Mouse (Mus musculus) forebrain, embryonic 16.5 days (tissue): ENCODE data around the gene Tgfb3. TPM values are rescaled to one million over a fixed set of nuclear protein-coding genes. Genes with fewer than 3 reads are reported as not detected.
A peak's percentile ranks its signal among the peaks of the same experiment; 100 is the strongest.

Source experiments
- ATAC-seq: fragments of 200-750 bp; cut with Nextera tagmentation; 2 replicates; pipeline ENCODE4 v1.8.0; 2017; ENCODE audit warnings: mild to moderate bottlenecking, moderate library complexity
- H3K27ac ChIP-seq: fragments of 300-500 bp; sonication (generic); 2 replicates; pipeline ENCODE4 v1.5.1; 2014; ENCODE audit warnings: low read length, control low read depth
- H3K27me3 ChIP-seq: fragments of 300-500 bp; sonication (generic); replicated peaks from 2 replicates; pipeline ENCODE4 v1.6.1; 2014; ENCODE audit warnings: low read length; ENCODE audit not compliant: control insufficient read depth, insufficient read depth
- H3K36me3 ChIP-seq: fragments of 300-500 bp; sonication (generic); 2 replicates; pipeline ENCODE4 v1.6.1; 2014; ENCODE audit not compliant: control insufficient read depth, insufficient read depth
- H3K4me1 ChIP-seq: fragments of 300-500 bp; sonication (generic); replicated peaks from 2 replicates; pipeline ENCODE4 v1.6.1; 2014; ENCODE audit warnings: low read length; ENCODE audit not compliant: control insufficient read depth, insufficient read depth
- H3K4me2 ChIP-seq: fragments of 300-500 bp; sonication (generic); 2 replicates; pipeline ENCODE4 v1.6.1; 2014; ENCODE audit warnings: mild to moderate bottlenecking, low read length, control low read depth
- H3K4me3 ChIP-seq: fragments of 300-500 bp; sonication (generic); replicated peaks from 2 replicates; pipeline ENCODE4 v1.5.1; 2014; ENCODE audit warnings: mild to moderate bottlenecking, low read length, control low read depth
- H3K9ac ChIP-seq: fragments of 300-500 bp; sonication (generic); replicated peaks from 2 replicates; pipeline ENCODE4 v1.6.1; 2014; ENCODE audit warnings: low read depth, low read length, control low read depth
- H3K9me3 ChIP-seq: fragments of 300-500 bp; sonication (generic); 2 replicates; pipeline ENCODE4 v1.6.1; 2016; ENCODE audit warnings: low read length; ENCODE audit not compliant: control insufficient read depth
- WGBS: fragments of 180-500 bp; shearing (Covaris S2); extraction: QIAGEN DNeasy Blood & Tissue Kit; methylation state at CpG from one replicate; pipeline ENCODE4 v1.1.7; 2014; 5-methylcytosine and 5-hydroxymethylcytosine counted together
- polyA plus RNA-seq: library from polyadenylated mRNA; unstranded; fragments of >200 nt; fragmentation: Nextera tagmentation; extraction: Ambion mirVana; gene quantifications from 2 replicates; pipeline ENCODE4 v1.2.1, GENCODE M21; 2015

The Tgfb3 gene
- polyA plus RNA-seq, 1 experiment from 2014 or later = 7.2 TPM

GRCm38 (mm10) chr12:86075358-86075757, 3.5 kb downstream of the Tgfb3 start:
- Histone ChIP-seq H3K4me1 (peaks cover 32% of the 10 kb centered on the region), H3K9ac (no peak overlapping the region), H3K9me3 (no peaks in the 10 kb centered on the region), H3K4me3 (no peak overlapping the region), H3K36me3 (no peaks in the 10 kb centered on the region), H3K27me3 (no peaks in the 10 kb centered on the region), H3K4me2 (peak overlapping the region; percentile 98; the same call in 1 of the 2 replicates), H3K27ac (no peak overlapping the region)
- ATAC-seq = no peak
- WGBS = 72% methylated on average over 7 of the region's 7 CpGs

GRCm38 (mm10) chr12:86074681-86075080, 4.2 kb downstream of the Tgfb3 start:
- no peaks in the 10 kb centered on the region for H3K36me3 ChIP-seq
- H3K27ac ChIP-seq = no peak overlapping the region
- peaks cover 32% of the 10 kb centered on the region for H3K4me1 ChIP-seq
- no peak overlapping the region for H3K9ac ChIP-seq
- H3K9me3 ChIP-seq = no peaks in the 10 kb centered on the region
- H3K27me3 ChIP-seq = no peaks in the 10 kb centered on the region
- H3K4me2 ChIP-seq = no peak overlapping the region
- ATAC-seq = no peak
- 83% methylated on average over 12 of the region's 12 CpGs for WGBS
- no peak overlapping the region for H3K4me3 ChIP-seq

DNA sequence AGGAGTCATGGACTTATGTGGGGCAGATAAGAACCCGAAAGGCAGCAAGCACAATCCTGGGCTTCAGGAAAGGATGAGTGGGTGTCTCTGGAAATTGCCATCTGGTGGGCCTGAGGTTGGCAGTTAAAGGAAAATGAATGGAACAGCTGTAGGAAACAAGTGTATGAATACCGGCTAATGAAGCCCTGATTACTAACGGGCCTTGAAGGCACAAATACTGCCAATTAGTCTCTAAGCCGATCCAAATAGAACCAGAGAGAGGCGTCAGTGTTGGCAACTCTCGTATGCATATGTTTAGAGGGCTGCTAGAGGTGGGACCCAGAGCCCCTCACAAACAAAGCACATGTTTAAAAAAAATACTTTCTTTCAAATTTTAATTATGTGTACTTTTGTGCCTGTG, 7.4 kb downstream of the Tgfb3 start:
- ATAC-seq = peak; percentile 92
- 14% methylated on average over 6 of the region's 6 CpGs for WGBS
- peaks cover 7% of the 10 kb centered on the region for H3K4me1 ChIP-seq
- no peak overlapping the region for H3K9ac ChIP-seq
- no peaks in the 10 kb centered on the region for H3K27me3 ChIP-seq
- no peaks in the 10 kb centered on the region for H3K36me3 ChIP-seq
- peak overlapping the region; percentile 34 for H3K27ac ChIP-seq
- no peak overlapping the region for H3K4me3 ChIP-seq
- H3K4me2 ChIP-seq = no peak overlapping the region
- no peaks in the 10 kb centered on the region for H3K9me3 ChIP-seq

GRCm38 (mm10) chr12:86064796-86065195, 14.0 kb downstream of the Tgfb3 start:
- Histone ChIP-seq H3K9ac (no peak overlapping the region), H3K27ac (no peak overlapping the region), H3K27me3 (no peaks in the 10 kb centered on the region), H3K4me1 (no peaks in the 10 kb centered on the region), H3K4me3 (no peak overlapping the region), H3K4me2 (no peak overlapping the region), H3K36me3 (no peaks in the 10 kb centered on the region), H3K9me3 (no peaks in the 10 kb centered on the region)
- no peak for ATAC-seq

DNA sequence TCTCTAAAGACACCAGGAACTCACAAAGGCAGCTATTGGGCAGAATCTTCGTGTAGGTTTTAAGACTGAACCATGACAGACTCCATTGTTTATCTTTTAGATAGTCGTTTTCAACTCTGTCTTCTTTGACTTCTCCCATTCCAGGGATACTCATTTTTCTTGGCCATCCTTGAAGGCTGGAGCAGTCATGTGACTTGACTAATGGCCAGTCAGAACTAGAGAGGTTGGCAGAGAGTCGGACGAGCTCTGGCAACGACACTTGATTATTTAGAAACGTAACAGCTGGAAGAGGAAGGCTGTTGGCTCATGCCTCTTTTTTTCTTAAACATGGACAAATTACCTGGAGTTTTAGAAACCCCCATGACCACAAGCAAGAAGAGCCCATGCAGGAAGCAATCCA, 19.5 kb downstream of the Tgfb3 start:
- 84% methylated on average over 6 of the region's 6 CpGs for WGBS
- Histone ChIP-seq H3K4me1 (no peaks in the 10 kb centered on the region), H3K36me3 (peaks cover 2% of the 10 kb centered on the region; the same call in 1 of the 2 replicates), H3K9ac (no peak overlapping the region), H3K27me3 (no peaks in the 10 kb centered on the region), H3K27ac (no peak overlapping the region), H3K9me3 (no peaks in the 10 kb centered on the region), H3K4me3 (no peak overlapping the region), H3K4me2 (no peak overlapping the region)
- ATAC-seq = no peak

DNA sequence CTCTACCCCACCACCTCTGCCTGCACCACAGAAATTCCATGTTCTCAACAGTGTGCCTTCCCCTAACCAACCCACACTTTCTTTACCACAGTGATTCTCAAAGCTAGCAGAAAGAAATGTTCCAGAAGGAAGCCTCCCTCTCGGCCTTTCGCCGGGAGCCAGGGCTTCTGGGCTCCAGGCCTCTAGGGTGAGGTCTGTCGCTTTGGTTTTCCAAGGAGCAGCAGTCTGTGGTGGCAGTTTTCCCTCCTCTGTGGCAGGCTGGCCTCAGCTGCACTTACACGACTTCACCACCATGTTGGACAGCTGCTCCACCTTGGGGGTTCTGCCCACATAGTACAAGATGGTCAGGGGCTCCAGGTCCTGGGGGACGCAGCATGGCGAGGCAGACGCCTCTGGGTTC, 21.3 kb downstream of the Tgfb3 start:
- Histone ChIP-seq H3K27me3 (no peaks in the 10 kb centered on the region), H3K4me2 (no peak overlapping the region), H3K36me3 (peaks cover 2% of the 10 kb centered on the region; the same call in 1 of the 2 replicates), H3K27ac (no peak overlapping the region), H3K4me1 (no peaks in the 10 kb centered on the region), H3K9ac (no peak overlapping the region), H3K9me3 (no peaks in the 10 kb centered on the region), H3K4me3 (no peak overlapping the region)
- 84% methylated on average over 8 of the region's 8 CpGs for WGBS
- no peak for ATAC-seq

DNA sequence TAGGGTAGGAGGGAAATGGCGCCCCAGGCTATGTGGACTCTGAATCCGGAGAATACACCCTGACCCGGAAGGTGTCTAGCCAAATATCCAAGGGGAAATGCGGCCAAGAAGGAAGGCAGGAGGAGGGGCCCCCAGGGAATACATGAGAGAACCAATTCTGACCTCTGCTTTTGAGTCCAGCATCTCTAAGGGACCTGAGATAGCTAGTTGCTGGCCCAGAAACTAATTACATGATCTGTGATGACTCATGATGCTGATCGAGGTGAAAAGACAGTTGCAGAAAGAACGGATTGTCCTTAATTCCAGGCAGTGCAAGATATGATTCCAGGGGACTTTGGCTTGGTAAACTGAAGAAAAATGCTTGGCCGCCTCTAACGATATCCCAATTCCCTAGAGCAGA, 21.9 kb downstream of the Tgfb3 start:
- ATAC-seq = no peak
- no peak overlapping the region for H3K27ac ChIP-seq
- WGBS = 88% methylated on average over 8 of the region's 8 CpGs
- peaks cover 2% of the 10 kb centered on the region; the same call in 1 of the 2 replicates for H3K36me3 ChIP-seq
- no peaks in the 10 kb centered on the region for H3K9me3 ChIP-seq
- H3K4me2 ChIP-seq = no peak overlapping the region
- H3K4me3 ChIP-seq = no peak overlapping the region
- no peaks in the 10 kb centered on the region for H3K4me1 ChIP-seq
- no peaks in the 10 kb centered on the region for H3K27me3 ChIP-seq
- H3K9ac ChIP-seq = no peak overlapping the region

DNA sequence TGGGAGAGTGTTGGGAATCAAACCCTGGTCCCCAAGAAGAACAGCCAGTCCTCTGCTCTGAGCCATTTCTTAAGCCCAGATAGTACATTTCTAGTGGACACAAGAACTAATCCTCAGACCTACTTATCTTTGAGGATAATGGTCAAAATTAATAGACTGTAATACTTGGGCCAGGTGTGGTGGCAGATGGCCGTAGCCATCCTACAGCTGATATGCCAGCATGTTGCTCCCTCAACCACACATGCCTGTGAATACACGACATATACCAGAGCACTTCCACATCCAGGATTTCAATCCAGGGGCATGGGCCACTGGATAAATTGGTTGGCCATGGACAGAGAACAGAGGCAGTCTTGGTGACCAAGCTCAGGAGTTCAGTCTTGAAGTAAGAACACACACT, 23.5 kb downstream of the Tgfb3 start:
- Histone ChIP-seq H3K9ac (no peak overlapping the region), H3K4me3 (no peak overlapping the region), H3K36me3 (peaks cover 2% of the 10 kb centered on the region; the same call in 1 of the 2 replicates), H3K9me3 (no peaks in the 10 kb centered on the region), H3K27me3 (no peaks in the 10 kb centered on the region), H3K4me1 (no peaks in the 10 kb centered on the region), H3K4me2 (no peak overlapping the region), H3K27ac (no peak overlapping the region)
- ATAC-seq = no peak
- WGBS = 95% methylated on average over 2 of the region's 2 CpGs

DNA sequence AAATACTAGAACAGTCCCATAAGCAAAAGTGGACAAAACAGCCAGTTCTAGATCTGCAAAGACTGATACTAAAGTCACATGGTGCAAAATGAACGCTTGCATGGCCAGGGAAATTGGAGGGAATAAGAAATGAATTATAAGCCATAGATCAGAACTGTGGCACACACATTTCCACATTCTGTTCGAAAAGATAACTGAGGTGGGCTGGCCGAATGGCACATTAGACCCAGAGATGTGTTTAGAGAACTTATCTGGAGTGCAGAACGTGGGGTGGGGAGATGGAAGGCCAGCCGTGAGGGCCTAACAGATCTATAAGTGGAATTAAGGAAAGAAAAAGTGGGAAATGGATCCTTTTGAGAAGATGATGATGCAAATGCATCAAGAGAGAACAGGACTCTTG, 27.4 kb downstream of the Tgfb3 start:
- WGBS = 89% methylated on average over 5 of the region's 5 CpGs

GRCm38 (mm10) chr12:86049813-86050212, 29.0 kb downstream of the Tgfb3 start:
- no peak for ATAC-seq
- no peak overlapping the region for H3K4me2 ChIP-seq
- 60% methylated on average over 6 of the region's 6 CpGs for WGBS
- no peaks in the 10 kb centered on the region for H3K4me1 ChIP-seq
- no peaks in the 10 kb centered on the region for H3K27me3 ChIP-seq
- no peaks in the 10 kb centered on the region for H3K36me3 ChIP-seq
- no peaks in the 10 kb centered on the region for H3K9me3 ChIP-seq
- H3K9ac ChIP-seq = no peak overlapping the region
- H3K27ac ChIP-seq = no peak overlapping the region
- H3K4me3 ChIP-seq = no peak overlapping the region

More for the DNA sequence above, 27.4 kb downstream of the Tgfb3 start:
- Histone ChIP-seq H3K9me3 (no peaks in the 10 kb centered on the region), H3K9ac (no peak overlapping the region), H3K4me1 (no peaks in the 10 kb centered on the region), H3K27ac (no peak overlapping the region), H3K36me3 (no peaks in the 10 kb centered on the region), H3K27me3 (no peaks in the 10 kb centered on the region), H3K4me2 (no peak overlapping the region), H3K4me3 (no peak overlapping the region)
- no peak for ATAC-seq
